Mouse (Mus musculus): Measurements from ENCODE around the gene Crhr2. TPM values are rescaled to one million over a fixed set of nuclear protein-coding genes. Genes with fewer than 3 reads are reported as not detected.

Gene Crhr2
- polyA plus RNA-seq, 1 experiment from 2014 or later: 0.52 TPM

DNA sequence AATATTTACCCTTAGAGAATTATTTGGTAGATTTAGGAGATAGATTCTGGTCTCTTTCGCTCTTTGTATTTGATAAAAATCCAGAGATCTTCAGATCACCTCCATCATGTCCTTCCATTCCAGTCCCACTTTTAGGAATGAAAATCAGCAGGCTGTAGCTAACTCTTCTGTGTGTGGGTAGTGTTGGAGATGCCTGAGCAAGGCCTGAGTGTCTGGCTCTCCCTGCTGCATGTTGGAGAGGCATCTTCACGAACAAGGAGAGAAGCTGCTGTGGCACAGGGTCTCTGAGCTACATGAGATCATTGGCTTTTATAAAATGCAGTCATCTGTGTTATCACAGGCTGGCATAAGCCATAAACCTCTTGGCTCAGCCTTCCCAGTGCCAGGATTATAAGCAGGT is 66.9 kb downstream of the Crhr2 start:
- no peaks in the 10 kb centered on the region for H3K4me1 ChIP-seq
- H3K4me2 ChIP-seq (replicated peaks): no peak overlapping the region
- WGBS: 91% methylated on average over 2 of the region's 2 CpGs
- no peaks in the 10 kb centered on the region for H3K9me3 ChIP-seq
- H3K27me3 ChIP-seq: no peaks in the 10 kb centered on the region
- H3K9ac ChIP-seq (replicated peaks): no peak overlapping the region
- no peak overlapping the region for H3K27ac ChIP-seq (replicated peaks)
- no peak overlapping the region for H3K4me3 ChIP-seq
- no peak for ATAC-seq (ENCODE audit: low FRiP score, low read depth)
- H3K36me3 ChIP-seq: peaks cover 89% of the 10 kb centered on the region

DNA sequence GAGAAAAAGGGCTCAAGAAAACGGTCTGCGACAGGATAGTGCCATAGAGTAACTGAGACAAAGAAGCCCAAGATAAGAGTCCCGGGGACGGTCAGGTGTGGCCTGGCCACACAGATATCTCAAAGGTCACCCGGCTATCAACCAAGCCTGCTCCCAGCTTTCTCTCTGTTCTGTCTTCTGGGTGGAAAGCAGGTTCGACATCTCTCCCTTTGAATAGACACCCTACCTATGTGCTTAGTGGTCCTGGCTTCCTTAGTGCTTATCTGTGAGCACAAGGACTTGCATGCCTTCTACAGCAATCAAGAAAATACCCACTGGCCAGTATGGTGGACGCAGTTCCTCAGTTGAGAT is 68.4 kb downstream of the Crhr2 start:
- no peaks in the 10 kb centered on the region for H3K27me3 ChIP-seq
- WGBS: 96% methylated on average over 7 of the region's 7 CpGs
- no peaks in the 10 kb centered on the region for H3K4me1 ChIP-seq
- H3K27ac ChIP-seq (replicated peaks): no peak overlapping the region
- H3K9me3 ChIP-seq: no peaks in the 10 kb centered on the region
- ATAC-seq (ENCODE audit: low FRiP score, low read depth): no peak
- H3K36me3 ChIP-seq: peaks cover 94% of the 10 kb centered on the region
- H3K9ac ChIP-seq (replicated peaks): no peak overlapping the region
- no peak overlapping the region for H3K4me2 ChIP-seq (replicated peaks)
- no peak overlapping the region for H3K4me3 ChIP-seq

DNA sequence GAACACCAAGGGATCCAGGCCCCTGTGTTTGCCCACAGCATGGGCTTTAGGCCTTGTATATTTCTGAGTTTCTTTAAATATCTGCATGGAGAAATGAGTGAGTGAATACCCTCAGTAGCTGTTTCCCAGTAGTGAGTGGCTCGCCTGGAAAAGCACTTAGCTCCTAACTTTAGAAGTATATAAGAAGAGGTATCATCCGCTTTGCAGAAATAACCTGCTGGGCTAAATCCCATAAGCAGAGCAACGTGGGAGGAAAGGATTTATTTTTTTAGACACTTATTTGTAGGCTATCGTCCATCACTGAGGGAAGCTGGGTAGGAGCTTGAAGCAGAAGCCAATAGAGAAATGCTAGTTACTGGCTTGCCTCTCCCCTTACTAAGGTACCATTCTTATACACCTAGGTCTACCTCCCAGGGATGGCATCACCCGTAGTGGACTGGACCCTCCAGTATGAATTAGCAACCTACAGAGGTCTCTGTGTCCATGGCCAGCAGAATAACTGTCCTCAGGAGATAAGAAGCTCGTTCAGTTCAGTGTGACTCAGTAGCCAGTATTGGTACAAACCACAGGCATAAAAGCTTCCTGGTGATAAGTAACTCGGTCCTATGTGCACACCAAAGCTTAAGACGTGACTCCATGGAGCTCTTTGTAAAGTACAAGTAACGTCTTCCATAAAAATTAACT is 68.9 kb downstream of the Crhr2 start:
- no peak for ATAC-seq (ENCODE audit: low FRiP score, low read depth)
- no peak overlapping the region for H3K9ac ChIP-seq (replicated peaks)
- no peaks in the 10 kb centered on the region for H3K4me1 ChIP-seq
- H3K27me3 ChIP-seq: no peaks in the 10 kb centered on the region
- 92% methylated on average over 9 of the region's 9 CpGs for WGBS
- no peak overlapping the region for H3K4me3 ChIP-seq
- peaks cover 94% of the 10 kb centered on the region for H3K36me3 ChIP-seq
- no peak overlapping the region for H3K4me2 ChIP-seq (replicated peaks)
- H3K27ac ChIP-seq (replicated peaks): no peak overlapping the region
- H3K9me3 ChIP-seq: no peaks in the 10 kb centered on the region

DNA sequence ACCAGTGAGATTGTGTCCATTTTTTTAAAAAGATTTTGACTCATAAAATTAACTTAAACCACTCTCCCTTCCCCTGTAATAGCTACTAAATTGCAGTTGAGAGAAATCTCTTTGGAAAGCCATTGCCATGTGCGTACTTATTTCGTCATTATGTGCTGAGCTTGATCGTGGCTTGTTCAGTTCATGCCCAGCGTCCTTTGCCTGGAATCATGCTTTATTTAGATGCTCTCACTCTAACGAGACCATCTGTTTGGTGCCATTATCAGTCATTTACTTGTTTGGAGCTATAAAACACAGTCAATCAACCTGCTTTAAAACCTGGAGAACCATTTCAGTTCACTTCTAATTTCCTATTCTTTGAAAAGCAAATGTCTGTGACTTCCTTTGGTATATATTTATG is 70.6 kb downstream of the Crhr2 start:
- Histone ChIP-seq H3K9me3 (no peaks in the 10 kb centered on the region), H3K4me1 (no peaks in the 10 kb centered on the region), H3K27me3 (no peaks in the 10 kb centered on the region), H3K4me2 (replicated peaks) (no peak overlapping the region), H3K27ac (replicated peaks) (no peak overlapping the region), H3K4me3 (no peak overlapping the region), H3K9ac (replicated peaks) (no peak overlapping the region), H3K36me3 (peaks cover 88% of the 10 kb centered on the region)
- no peak for ATAC-seq (ENCODE audit: low FRiP score, low read depth)
- 94% methylated on average over 5 of the region's 5 CpGs for WGBS

DNA sequence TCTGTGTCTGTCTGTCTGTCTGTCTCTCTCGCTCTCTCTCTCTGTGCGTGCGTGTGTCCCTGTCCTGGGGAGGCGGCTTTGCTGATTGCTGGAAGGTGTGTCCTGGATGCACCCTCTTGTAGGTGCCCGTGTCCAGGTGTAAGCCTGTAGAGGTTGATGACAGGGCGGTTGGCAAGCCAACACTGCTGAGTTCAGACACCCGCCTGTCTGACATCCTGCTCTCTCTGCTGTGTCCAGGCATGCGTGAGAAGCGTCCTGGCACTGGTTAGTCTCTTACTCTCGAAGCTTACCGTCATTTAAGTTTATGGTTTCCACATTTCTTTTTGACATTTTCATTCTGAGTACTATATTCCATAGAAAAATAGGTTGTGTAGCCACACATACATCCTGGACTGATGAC is 71.5 kb downstream of the Crhr2 start:
- no peak overlapping the region for H3K4me2 ChIP-seq (replicated peaks)
- H3K9me3 ChIP-seq: no peaks in the 10 kb centered on the region
- peaks cover 88% of the 10 kb centered on the region for H3K36me3 ChIP-seq
- no peaks in the 10 kb centered on the region for H3K4me1 ChIP-seq
- no peaks in the 10 kb centered on the region for H3K27me3 ChIP-seq
- no peak overlapping the region for H3K4me3 ChIP-seq
- 93% methylated on average over 11 of the region's 11 CpGs for WGBS
- ATAC-seq (ENCODE audit: low FRiP score, low read depth): no peak
- H3K27ac ChIP-seq (replicated peaks): no peak overlapping the region
- no peak overlapping the region for H3K9ac ChIP-seq (replicated peaks)

GRCm38 (mm10) chr6:55060241-55060825 is 72.5 kb downstream of the Crhr2 start:
- no peak overlapping the region for H3K4me3 ChIP-seq
- H3K36me3 ChIP-seq: peaks cover 88% of the 10 kb centered on the region
- ATAC-seq (ENCODE audit: low FRiP score, low read depth): no peak
- H3K9me3 ChIP-seq: no peaks in the 10 kb centered on the region
- no peak overlapping the region for H3K27ac ChIP-seq (replicated peaks)
- H3K4me2 ChIP-seq (replicated peaks): no peak overlapping the region
- no peaks in the 10 kb centered on the region for H3K27me3 ChIP-seq
- H3K9ac ChIP-seq (replicated peaks): no peak overlapping the region
- H3K4me1 ChIP-seq: no peaks in the 10 kb centered on the region
- 95% methylated on average over 7 of the region's 7 CpGs for WGBS

- ATAC-seq (ENCODE audit: low FRiP score, low read depth): no peak
- WGBS: 97% methylated on average over 3 of the region's 3 CpGs
- H3K27ac ChIP-seq (replicated peaks): no peak overlapping the region
- H3K4me3 ChIP-seq: no peak overlapping the region
- H3K4me2 ChIP-seq (replicated peaks): no peak overlapping the region
- H3K36me3 ChIP-seq: peaks cover 88% of the 10 kb centered on the region
- no peak overlapping the region for H3K9ac ChIP-seq (replicated peaks)
- no peaks in the 10 kb centered on the region for H3K27me3 ChIP-seq
- H3K4me1 ChIP-seq: no peaks in the 10 kb centered on the region
- no peaks in the 10 kb centered on the region for H3K9me3 ChIP-seq
Observed at GRCm38 (mm10) chr6:55057427-55057826, 75.4 kb downstream of the Crhr2 start.

- no peaks in the 10 kb centered on the region for H3K9me3 ChIP-seq
- no peak for ATAC-seq (ENCODE audit: low FRiP score, low read depth)
- H3K27ac ChIP-seq (replicated peaks): no peak overlapping the region
- 97% methylated on average over 4 of the region's 4 CpGs for WGBS
- no peak overlapping the region for H3K4me3 ChIP-seq
- H3K9ac ChIP-seq (replicated peaks): no peak overlapping the region
- no peaks in the 10 kb centered on the region for H3K4me1 ChIP-seq
- H3K27me3 ChIP-seq: no peaks in the 10 kb centered on the region
- peaks cover 87% of the 10 kb centered on the region for H3K36me3 ChIP-seq
- no peak overlapping the region for H3K4me2 ChIP-seq (replicated peaks)
Observed at GRCm38 (mm10) chr6:55054491-55054890, 78.3 kb downstream of the Crhr2 start.

DNA sequence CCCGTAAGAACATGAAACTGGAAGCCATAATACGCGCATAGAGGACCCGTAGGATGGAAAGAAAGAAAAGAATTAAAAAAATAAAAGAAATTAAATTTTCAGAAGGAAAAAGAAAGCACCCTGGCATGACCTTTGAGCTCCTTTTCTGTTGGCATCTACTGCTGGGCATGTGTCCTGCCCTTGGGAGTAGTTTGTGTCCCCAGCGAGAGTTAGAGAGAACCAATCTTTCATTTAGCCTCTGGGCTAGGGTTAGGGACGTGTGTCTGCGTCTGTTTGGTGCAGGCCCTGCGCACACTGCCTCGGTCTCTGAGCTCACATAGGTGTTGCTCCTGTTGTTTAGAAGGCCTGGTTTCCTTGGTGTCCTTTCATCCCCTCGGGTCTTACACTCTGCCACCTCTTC is 83.6 kb downstream of the Crhr2 start:
- ATAC-seq (ENCODE audit: low FRiP score, low read depth): no peak
- H3K4me3 ChIP-seq: no peak overlapping the region
- no peaks in the 10 kb centered on the region for H3K9me3 ChIP-seq
- H3K36me3 ChIP-seq: peaks cover 66% of the 10 kb centered on the region
- no peak overlapping the region for H3K9ac ChIP-seq (replicated peaks)
- 94% methylated on average over 9 of the region's 10 CpGs for WGBS
- no peak overlapping the region for H3K27ac ChIP-seq (replicated peaks)
- no peak overlapping the region for H3K4me2 ChIP-seq (replicated peaks)
- no peaks in the 10 kb centered on the region for H3K4me1 ChIP-seq
- no peaks in the 10 kb centered on the region for H3K27me3 ChIP-seq

DNA sequence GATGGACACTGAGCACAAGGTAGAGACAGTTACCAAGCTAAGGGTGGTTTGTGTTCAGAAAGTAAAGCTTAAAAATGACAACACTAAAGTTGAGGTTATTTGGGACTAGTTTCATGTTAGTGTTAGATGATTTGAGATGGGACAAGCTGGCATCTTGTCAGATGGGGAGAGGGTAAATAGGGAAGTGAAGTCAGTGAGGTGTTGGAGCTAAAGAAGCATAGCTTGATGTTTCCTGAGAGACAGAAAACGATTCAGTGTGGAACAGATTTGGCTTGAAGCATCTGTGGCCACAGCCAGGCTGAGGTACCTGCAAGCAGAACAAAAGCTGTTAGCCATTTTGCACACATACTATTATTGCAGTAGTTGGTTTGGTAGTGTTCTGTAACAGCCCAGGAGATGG is 87.5 kb downstream of the Crhr2 start:
- Histone ChIP-seq H3K4me1 (peaks cover under 1% of the 10 kb centered on the region; the same call in 1 of the 2 replicates), H3K4me2 (replicated peaks) (no peak overlapping the region), H3K4me3 (no peak overlapping the region), H3K27me3 (no peaks in the 10 kb centered on the region), H3K27ac (replicated peaks) (no peak overlapping the region), H3K36me3 (peaks cover 31% of the 10 kb centered on the region), H3K9ac (replicated peaks) (no peak overlapping the region), H3K9me3 (no peaks in the 10 kb centered on the region)
- no peak for ATAC-seq (ENCODE audit: low FRiP score, low read depth)
- 96% methylated on average over 1 of the region's 1 CpGs for WGBS

DNA sequence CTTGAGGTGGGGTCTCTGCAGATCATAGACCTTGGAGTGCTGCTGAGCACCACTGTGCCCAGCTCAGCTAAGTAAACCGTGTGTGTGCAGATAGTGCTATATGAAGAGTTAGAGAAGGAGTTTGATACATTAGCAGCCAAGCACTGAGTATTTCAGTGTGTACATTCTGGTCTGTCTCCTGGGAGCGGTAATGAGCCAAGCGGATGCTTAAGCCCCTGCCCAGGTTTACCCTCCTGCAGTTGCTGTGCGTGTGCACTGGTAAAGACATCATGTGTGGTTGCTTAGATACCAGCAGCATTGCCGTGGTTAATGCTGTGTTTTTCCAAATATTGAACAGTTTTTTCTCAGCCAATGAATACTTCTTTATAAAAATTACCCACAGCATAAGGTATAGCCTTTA is 88.3 kb downstream of the Crhr2 start:
- Histone ChIP-seq H3K9me3 (no peaks in the 10 kb centered on the region), H3K27me3 (no peaks in the 10 kb centered on the region), H3K27ac (replicated peaks) (no peak overlapping the region), H3K4me2 (replicated peaks) (no peak overlapping the region), H3K4me1 (peaks cover 7% of the 10 kb centered on the region), H3K9ac (replicated peaks) (no peak overlapping the region), H3K36me3 (peaks cover 23% of the 10 kb centered on the region), H3K4me3 (no peak overlapping the region)
- 68% methylated on average over 5 of the region's 5 CpGs for WGBS
- no peak for ATAC-seq (ENCODE audit: low FRiP score, low read depth)

DNA sequence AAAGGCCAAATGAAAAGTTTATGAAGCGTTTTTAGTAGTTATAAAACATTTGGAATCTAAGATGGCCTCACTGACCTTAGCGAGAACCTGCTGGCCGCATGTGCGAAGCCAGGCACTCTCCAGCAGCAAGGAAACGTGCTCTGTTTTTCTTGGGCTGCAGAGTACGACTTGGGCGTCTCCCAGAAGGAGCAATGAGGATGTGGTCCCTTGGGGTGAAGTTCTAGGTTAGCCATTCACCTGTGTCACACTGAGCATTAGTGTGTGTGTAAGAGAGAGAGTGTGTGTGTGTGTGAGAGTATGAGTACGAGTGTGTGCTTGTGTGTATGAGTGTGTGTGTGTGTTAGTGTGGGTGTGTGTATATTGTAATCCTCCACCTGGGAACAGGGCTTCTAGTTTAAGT is 89.6 kb downstream of the Crhr2 start:
- Histone ChIP-seq H3K4me1 (peaks cover 14% of the 10 kb centered on the region), H3K4me2 (replicated peaks) (no peak overlapping the region), H3K36me3 (peaks cover 11% of the 10 kb centered on the region), H3K9me3 (no peaks in the 10 kb centered on the region), H3K27me3 (no peaks in the 10 kb centered on the region), H3K4me3 (no peak overlapping the region), H3K9ac (replicated peaks) (no peak overlapping the region), H3K27ac (replicated peaks) (no peak overlapping the region)
- WGBS: 84% methylated on average over 8 of the region's 8 CpGs
- ATAC-seq (ENCODE audit: low FRiP score, low read depth): no peak
